Mouse (Mus musculus) small intestine, adult 2 months (tissue): ENCODE data around the gene Sun1.

Experiments
- CTCF ChIP-seq: fragments of 200-500 bp; IDR thresholded peaks from 2 replicates; pipeline ENCODE4 v1.5.1; 2012; ENCODE audit warnings: low read depth, mild to moderate bottlenecking, control low read depth, inconsistent platforms, low read length, moderate library complexity, mixed read lengths; ENCODE audit not compliant: insufficient replicate concordance, insufficient read length; ENCODE audit errors: extremely low read depth
- POLR2A ChIP-seq: fragments of 200-500 bp; IDR thresholded peaks from 2 replicates; pipeline ENCODE4 v1.6.1; 2012; ENCODE audit warnings: low read depth, mild to moderate bottlenecking, control low read depth, inconsistent platforms, low read length, moderate library complexity

DNA sequence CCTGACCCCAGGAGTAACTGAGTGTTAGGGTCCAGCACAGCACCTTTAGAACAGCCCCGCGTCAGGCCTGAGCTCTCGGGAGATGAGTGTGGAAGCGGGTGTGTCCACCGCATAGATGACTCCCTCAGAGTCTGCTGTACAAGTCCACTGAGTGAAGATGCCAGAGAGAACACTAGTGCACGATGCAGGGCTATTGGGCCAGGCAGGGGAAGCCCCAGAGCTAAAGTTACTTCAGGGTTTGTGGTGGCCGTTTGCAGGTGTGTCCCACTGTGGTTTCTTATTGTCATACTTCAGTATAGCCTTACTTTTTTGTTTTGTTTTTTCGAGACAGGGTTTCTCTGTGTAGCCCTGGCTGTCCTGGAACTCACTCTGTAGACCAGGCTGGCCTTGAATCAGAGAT is 39.5 kb upstream of the Sun1 start:
- TF ChIP-seq CTCF (no peak), POLR2A (no peak)
